Mouse (Mus musculus): ENCODE measurements around the gene Ror1.

GRCm38 (mm10) chr4:100059811-100060210 lies 35.8 kb upstream of the Ror1 start:
- TF ChIP-seq HCFC1 (IDR thresholded peaks at IDR 0.05; ENCODE audit: borderline replicate concordance, insufficient read depth, low read length) = no peak
- no peak for TF ChIP-seq ZC3H11A (IDR thresholded peaks at IDR 0.05; ENCODE audit: borderline replicate concordance, low read depth, low read length)
- TF ChIP-seq ZNF384 (IDR thresholded peaks at IDR 0.05; ENCODE audit: low read depth, low read length) = no peak
- TF ChIP-seq CHD2 (IDR thresholded peaks at IDR 0.05; ENCODE audit: low read depth, low read length) = no peak
